Mouse (Mus musculus): ENCODE measurements around the gene Gm13288. TPM values are rescaled to one million over a fixed set of nuclear protein-coding genes. Genes with fewer than 3 reads are reported as not detected.
A peak's percentile ranks its signal among the peaks of the same experiment; 100 is the strongest.
"Not testable (repeated sequence)": the region's sequence is repeated elsewhere in the genome, so short reads cannot be mapped to it uniquely, and the experiment has no call there.

Gene Gm13288
- polyA plus RNA-seq, 1 experiment from 2014 or later: 0.08 TPM

DNA sequence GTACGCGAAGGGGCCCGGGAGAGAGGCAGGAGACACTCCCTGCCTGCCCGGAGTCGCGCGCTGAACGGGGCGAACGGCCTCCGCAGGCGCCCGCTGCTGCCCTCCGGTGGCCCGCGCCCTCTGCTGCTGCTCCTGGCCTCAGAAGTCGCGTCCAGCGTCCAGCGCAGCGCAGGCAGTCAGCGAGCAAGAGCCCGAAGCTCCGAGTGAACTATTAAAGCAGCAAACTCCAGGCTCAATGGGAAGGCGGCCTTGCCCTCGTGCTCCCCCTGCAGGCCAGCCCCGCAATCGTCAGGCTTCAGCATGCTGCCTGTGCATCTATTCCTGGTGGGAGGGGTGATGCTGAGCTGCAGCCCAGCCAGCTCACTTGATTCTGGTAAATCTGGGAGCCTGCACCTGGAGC is 14.1 kb upstream of the Gm13288 start, which contains the start of gene Gm13278:
Gene Gm13278 (plus strand): TSS at position 301 of the 400 bp plus-strand sequence.
- no CpG with 5 or more reads among the region's 28 CpGs for WGBS
- DNase-seq; ATAC-seq (ENCODE audit: low FRiP score, low TSS enrichment); H3K9me3 ChIP-seq (ENCODE audit: control insufficient read depth, low read length); H3K36me3 ChIP-seq (ENCODE audit: control insufficient read depth, insufficient read depth, low read length); H3K4me3 ChIP-seq (replicated peaks; ENCODE audit: low read depth, low read length); H3K27ac ChIP-seq (replicated peaks; ENCODE audit: low read depth, low read length); H3K4me1 ChIP-seq (ENCODE audit: control insufficient read depth, insufficient read depth, low read length); H3K4me2 ChIP-seq (ENCODE audit: low read length); H3K27me3 ChIP-seq (ENCODE audit: control insufficient read depth, insufficient read depth, low read length); H3K9ac ChIP-seq (replicated peaks; ENCODE audit: low read length): not testable (repeated sequence)

DNA sequence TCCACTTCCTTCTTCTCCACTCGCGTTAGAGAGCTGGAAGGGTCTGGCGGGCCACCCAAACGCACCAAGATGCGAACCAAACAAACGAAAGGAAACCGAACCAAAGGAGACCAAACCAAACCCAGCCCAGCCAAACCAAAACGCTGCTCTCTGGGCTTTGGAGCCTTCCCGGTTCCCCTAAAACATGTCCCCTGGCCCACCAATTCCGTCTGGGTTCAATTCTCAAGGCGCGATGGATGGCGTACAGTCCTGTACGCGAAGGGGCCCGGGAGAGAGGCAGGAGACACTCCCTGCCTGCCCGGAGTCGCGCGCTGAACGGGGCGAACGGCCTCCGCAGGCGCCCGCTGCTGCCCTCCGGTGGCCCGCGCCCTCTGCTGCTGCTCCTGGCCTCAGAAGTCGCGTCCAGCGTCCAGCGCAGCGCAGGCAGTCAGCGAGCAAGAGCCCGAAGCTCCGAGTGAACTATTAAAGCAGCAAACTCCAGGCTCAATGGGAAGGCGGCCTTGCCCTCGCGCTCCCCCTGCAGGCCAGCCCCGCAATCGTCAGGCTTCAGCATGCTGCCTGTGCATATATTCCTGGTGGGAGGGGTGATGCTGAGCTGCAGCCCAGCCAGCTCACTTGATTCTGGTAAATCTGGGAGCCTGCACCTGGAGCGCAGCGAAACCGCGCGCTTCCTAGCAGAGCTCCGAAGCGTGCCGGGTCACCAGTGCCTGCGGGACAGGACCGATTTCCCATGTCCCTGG is 11.2 kb upstream of the Gm13288 start, which contains the start of gene Gm13275:
Gene Gm13275 (plus strand): TSS at position 552 of the 740 bp plus-strand sequence.
- H3K4me1 ChIP-seq (ENCODE audit: control insufficient read depth, insufficient read depth, low read length); H3K27me3 ChIP-seq (ENCODE audit: control insufficient read depth, insufficient read depth, low read length); H3K27ac ChIP-seq (replicated peaks; ENCODE audit: low read depth, low read length); H3K4me3 ChIP-seq (replicated peaks; ENCODE audit: low read depth, low read length); DNase-seq; ATAC-seq (ENCODE audit: low FRiP score, low TSS enrichment); H3K36me3 ChIP-seq (ENCODE audit: control insufficient read depth, insufficient read depth, low read length); H3K4me2 ChIP-seq (ENCODE audit: low read length); H3K9me3 ChIP-seq (ENCODE audit: control insufficient read depth, low read length); H3K9ac ChIP-seq (replicated peaks; ENCODE audit: low read length): not testable (repeated sequence)
- WGBS: 0% methylated on average over 10 of the region's 52 CpGs

DNA sequence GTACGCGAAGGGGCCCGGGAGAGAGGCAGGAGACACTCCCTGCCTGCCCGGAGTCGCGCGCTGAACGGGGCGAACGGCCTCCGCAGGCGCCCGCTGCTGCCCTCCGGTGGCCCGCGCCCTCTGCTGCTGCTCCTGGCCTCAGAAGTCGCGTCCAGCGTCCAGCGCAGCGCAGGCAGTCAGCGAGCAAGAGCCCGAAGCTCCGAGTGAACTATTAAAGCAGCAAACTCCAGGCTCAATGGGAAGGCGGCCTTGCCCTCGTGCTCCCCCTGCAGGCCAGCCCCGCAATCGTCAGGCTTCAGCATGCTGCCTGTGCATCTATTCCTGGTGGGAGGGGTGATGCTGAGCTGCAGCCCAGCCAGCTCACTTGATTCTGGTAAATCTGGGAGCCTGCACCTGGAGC is 8.2 kb upstream of the Gm13288 start, which contains the start of gene Gm13279:
Gene Gm13279 (plus strand): TSS at position 301 of the 400 bp plus-strand sequence.
- H3K4me2 ChIP-seq (ENCODE audit: low read length); H3K27me3 ChIP-seq (ENCODE audit: control insufficient read depth, insufficient read depth, low read length); H3K36me3 ChIP-seq (ENCODE audit: control insufficient read depth, insufficient read depth, low read length); H3K9ac ChIP-seq (replicated peaks; ENCODE audit: low read length); DNase-seq; H3K4me1 ChIP-seq (ENCODE audit: control insufficient read depth, insufficient read depth, low read length); H3K27ac ChIP-seq (replicated peaks; ENCODE audit: low read depth, low read length); ATAC-seq (ENCODE audit: low FRiP score, low TSS enrichment); H3K4me3 ChIP-seq (replicated peaks; ENCODE audit: low read depth, low read length); H3K9me3 ChIP-seq (ENCODE audit: control insufficient read depth, low read length): not testable (repeated sequence)
- WGBS: no CpG with 5 or more reads among the region's 28 CpGs

DNA sequence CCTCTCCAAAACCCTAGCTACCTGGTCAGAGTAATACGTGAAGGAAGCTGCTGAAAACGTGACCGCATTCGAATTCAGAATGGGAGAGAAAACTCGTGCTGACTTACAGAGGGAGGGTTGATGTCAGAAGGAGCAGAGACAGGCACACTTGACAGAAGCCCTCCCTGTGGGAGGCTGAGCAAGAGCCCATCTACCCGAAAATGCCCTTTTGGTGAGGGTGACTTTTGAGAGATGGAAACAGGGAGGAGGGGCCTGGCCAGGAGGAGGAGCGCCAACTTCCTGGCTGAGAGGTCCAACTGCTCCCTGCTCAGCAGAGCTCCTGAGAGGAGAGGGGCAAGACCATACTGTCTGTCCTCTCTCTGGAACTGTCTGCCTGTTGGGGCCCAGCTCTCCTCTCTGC is 6.0 kb upstream of the Gm13288 start, which contains the start of gene Gm13285:
Gene Gm13285 (plus strand): TSS at position 301 of the 400 bp plus-strand sequence.
- not testable (repeated sequence) for H3K4me2 ChIP-seq (ENCODE audit: low read length); DNase-seq
- WGBS: 14% methylated on average over 3 of the region's 7 CpGs

DNA sequence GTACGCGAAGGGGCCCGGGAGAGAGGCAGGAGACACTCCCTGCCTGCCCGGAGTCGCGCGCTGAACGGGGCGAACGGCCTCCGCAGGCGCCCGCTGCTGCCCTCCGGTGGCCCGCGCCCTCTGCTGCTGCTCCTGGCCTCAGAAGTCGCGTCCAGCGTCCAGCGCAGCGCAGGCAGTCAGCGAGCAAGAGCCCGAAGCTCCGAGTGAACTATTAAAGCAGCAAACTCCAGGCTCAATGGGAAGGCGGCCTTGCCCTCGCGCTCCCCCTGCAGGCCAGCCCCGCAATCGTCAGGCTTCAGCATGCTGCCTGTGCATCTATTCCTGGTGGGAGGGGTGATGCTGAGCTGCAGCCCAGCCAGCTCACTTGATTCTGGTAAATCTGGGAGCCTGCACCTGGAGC is 2.4 kb upstream of the Gm13288 start, which contains the start of gene Gm13287:
Gene Gm13287 (plus strand): TSS at position 301 of the 400 bp plus-strand sequence.
- not testable (repeated sequence) for H3K4me2 ChIP-seq (ENCODE audit: low read length)

More for the DNA sequence above, 6.0 kb upstream of the Gm13288 start, which contains the start of gene Gm13285:
- not testable (repeated sequence) for H3K4me1 ChIP-seq (ENCODE audit: control insufficient read depth, insufficient read depth, low read length); H3K36me3 ChIP-seq (ENCODE audit: control insufficient read depth, insufficient read depth, low read length); H3K9me3 ChIP-seq (ENCODE audit: control insufficient read depth, low read length); H3K4me3 ChIP-seq (replicated peaks; ENCODE audit: low read depth, low read length); H3K27ac ChIP-seq (replicated peaks; ENCODE audit: low read depth, low read length); H3K9ac ChIP-seq (replicated peaks; ENCODE audit: low read length); ATAC-seq (ENCODE audit: low FRiP score, low TSS enrichment); H3K27me3 ChIP-seq (ENCODE audit: control insufficient read depth, insufficient read depth, low read length)

DNA sequence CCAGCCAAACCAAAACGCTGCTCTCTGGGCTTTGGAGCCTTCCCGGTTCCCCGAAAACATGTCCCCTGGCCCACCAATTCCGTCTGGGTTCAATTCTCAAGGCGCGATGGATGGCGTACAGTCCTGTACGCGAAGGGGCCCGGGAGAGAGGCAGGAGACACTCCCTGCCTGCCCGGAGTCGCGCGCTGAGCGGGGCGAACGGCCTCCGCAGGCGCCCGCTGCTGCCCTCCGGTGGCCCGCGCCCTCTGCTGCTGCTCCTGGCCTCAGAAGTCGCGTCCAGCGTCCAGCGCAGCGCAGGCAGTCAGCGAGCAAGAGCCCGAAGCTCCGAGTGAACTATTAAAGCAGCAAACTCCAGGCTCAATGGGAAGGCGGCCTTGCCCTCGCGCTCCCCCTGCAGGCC is 430 bp downstream of the Gm13288 start:
- H3K27me3 ChIP-seq (ENCODE audit: control insufficient read depth, insufficient read depth, low read length); H3K27ac ChIP-seq (replicated peaks; ENCODE audit: low read depth, low read length); ATAC-seq (ENCODE audit: low FRiP score, low TSS enrichment); DNase-seq; H3K4me1 ChIP-seq (ENCODE audit: control insufficient read depth, insufficient read depth, low read length); H3K9ac ChIP-seq (replicated peaks; ENCODE audit: low read length); H3K9me3 ChIP-seq (ENCODE audit: control insufficient read depth, low read length); H3K36me3 ChIP-seq (ENCODE audit: control insufficient read depth, insufficient read depth, low read length): not testable (repeated sequence)
- 0% methylated on average over 3 of the region's 34 CpGs for WGBS
- Histone ChIP-seq H3K4me2 (ENCODE audit: low read length) (peak overlapping the region; percentile 38), H3K4me3 (replicated peaks; ENCODE audit: low read depth, low read length) (0 out of 2 replicates have a peak overlapping the region, but pooled peaks have one; percentile 14)

More for the DNA sequence above, 2.4 kb upstream of the Gm13288 start, which contains the start of gene Gm13287:
- not testable (repeated sequence) for H3K4me1 ChIP-seq (ENCODE audit: control insufficient read depth, insufficient read depth, low read length); H3K36me3 ChIP-seq (ENCODE audit: control insufficient read depth, insufficient read depth, low read length); DNase-seq; ATAC-seq (ENCODE audit: low FRiP score, low TSS enrichment); H3K27ac ChIP-seq (replicated peaks; ENCODE audit: low read depth, low read length); H3K9me3 ChIP-seq (ENCODE audit: control insufficient read depth, low read length); H3K4me3 ChIP-seq (replicated peaks; ENCODE audit: low read depth, low read length); H3K27me3 ChIP-seq (ENCODE audit: control insufficient read depth, insufficient read depth, low read length); H3K9ac ChIP-seq (replicated peaks; ENCODE audit: low read length)
- WGBS: no CpG with 5 or more reads among the region's 29 CpGs

DNA sequence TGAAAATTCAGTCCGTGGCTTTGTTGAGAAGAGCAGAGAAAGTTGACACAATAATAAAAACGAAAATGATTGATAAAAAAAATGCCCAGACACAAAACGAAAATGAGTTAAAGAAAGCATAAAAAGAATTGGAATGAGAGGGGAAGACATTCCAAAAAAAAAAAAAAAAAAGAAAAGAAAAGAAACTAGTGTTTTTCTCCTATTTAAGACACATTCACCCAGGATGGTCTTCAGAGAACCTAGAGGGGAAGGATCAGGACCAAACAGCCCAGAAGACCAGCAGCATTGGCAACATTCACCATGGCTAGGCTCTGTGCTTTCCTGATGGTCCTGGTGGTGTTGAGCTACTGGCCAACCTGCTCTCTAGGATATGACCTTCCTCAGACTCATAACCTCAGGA is 10.6 kb downstream of the Gm13288 start, which contains the start of gene Ifna7:
Gene Ifna7 (plus strand): TSS at position 301 of the 400 bp plus-strand sequence.
- WGBS: 66% methylated on average over 3 of the region's 3 CpGs
- H3K36me3 ChIP-seq (ENCODE audit: control insufficient read depth, insufficient read depth, low read length): no peaks in the 10 kb centered on the region
- ATAC-seq (ENCODE audit: low FRiP score, low TSS enrichment) (no peak), DNase-seq (no peak)
- H3K27ac ChIP-seq (replicated peaks; ENCODE audit: low read depth, low read length): no peak within 1 kb of the TSS
- no peaks in the 10 kb centered on the region for H3K4me1 ChIP-seq (ENCODE audit: control insufficient read depth, insufficient read depth, low read length)
- H3K9ac ChIP-seq (replicated peaks; ENCODE audit: low read length): no peak within 1 kb of the TSS
- H3K4me2 ChIP-seq (ENCODE audit: low read length): no peak within 1 kb of the TSS
- H3K4me3 ChIP-seq (replicated peaks; ENCODE audit: low read depth, low read length): no peak within 1 kb of the TSS
- H3K27me3 ChIP-seq (ENCODE audit: control insufficient read depth, insufficient read depth, low read length): no peaks in the 10 kb centered on the region
- no peaks in the 10 kb centered on the region for H3K9me3 ChIP-seq (ENCODE audit: control insufficient read depth, low read length)

DNA sequence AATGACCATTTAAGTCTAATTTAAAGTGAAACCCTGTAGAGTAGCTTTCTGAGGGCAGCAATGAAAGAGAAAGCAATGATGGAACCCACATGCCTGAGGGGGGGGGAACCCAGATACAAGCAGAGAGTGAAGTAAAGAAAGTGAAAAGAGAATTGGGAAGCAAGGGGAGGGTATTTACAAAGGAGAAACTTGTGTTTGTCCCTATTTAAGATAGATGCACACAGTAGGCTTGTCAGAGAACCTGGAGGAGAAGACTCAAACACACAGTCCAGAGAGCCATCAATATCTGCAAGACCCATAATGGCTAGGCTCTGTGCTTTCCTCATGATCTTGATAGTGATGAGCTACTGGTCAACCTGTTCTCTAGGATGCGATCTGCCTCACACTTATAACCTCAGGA is 14.3 kb downstream of the Gm13288 start, which contains the start of gene Ifna11:
Gene Ifna11 (plus strand): TSS at position 301 of the 400 bp plus-strand sequence.
- Histone ChIP-seq H3K36me3 (ENCODE audit: control insufficient read depth, insufficient read depth, low read length) (no peaks in the 10 kb centered on the region), H3K4me3 (replicated peaks; ENCODE audit: low read depth, low read length) (no peak within 1 kb of the TSS), H3K9me3 (ENCODE audit: control insufficient read depth, low read length) (no peaks in the 10 kb centered on the region), H3K9ac (replicated peaks; ENCODE audit: low read length) (no peak within 1 kb of the TSS), H3K27me3 (ENCODE audit: control insufficient read depth, insufficient read depth, low read length) (no peaks in the 10 kb centered on the region), H3K27ac (replicated peaks; ENCODE audit: low read depth, low read length) (no peak within 1 kb of the TSS), H3K4me1 (ENCODE audit: control insufficient read depth, insufficient read depth, low read length) (no peaks in the 10 kb centered on the region), H3K4me2 (ENCODE audit: low read length) (no peak within 1 kb of the TSS)
- 97% methylated on average over 1 of the region's 1 CpGs for WGBS
- ATAC-seq (ENCODE audit: low FRiP score, low TSS enrichment): no peak
- no peak for DNase-seq
